Mouse (Mus musculus): Measurements from ENCODE around the gene P3h1.

GRCm38 (mm10) chr4:119216667-119217066 is 16.0 kb upstream of the P3h1 start:
- TF ChIP-seq POLR2A (IDR thresholded peaks at IDR 0.05; ENCODE audit: insufficient read length, low read depth) (no peak), USF1 (IDR thresholded peaks at IDR 0.05; ENCODE audit: low read depth) (no peak), MAX (IDR thresholded peaks at IDR 0.05; ENCODE audit: low read depth) (no peak), MYOG (IDR thresholded peaks at IDR 0.05; ENCODE audit: control insufficient read depth in 1 of 3, insufficient read depth in 1 of 3, insufficient read length in 2 of 3, low read depth in 2 of 3) (no peak), POLR2AphosphoS2 (IDR thresholded peaks at IDR 0.05; ENCODE audit: insufficient read length, low read depth) (peak; percentile 25), CEBPB (IDR thresholded peaks at IDR 0.05; ENCODE audit: insufficient read depth, poor library complexity, severe bottlenecking) (no peak), REST (IDR thresholded peaks at IDR 0.05; ENCODE audit: insufficient read depth, insufficient read length) (no peak), MYOD1 (IDR thresholded peaks at IDR 0.05; ENCODE audit: control insufficient read depth in 1 of 3, insufficient read length in 2 of 3, low read depth in 2 of 3) (no peak)

All from myocyte (in vitro differentiated cells).